Mouse (Mus musculus) right cerebral cortex, postnatal 36 days (tissue): Measurements from ENCODE around the gene Cul4a.

ENCODE experiments used
- DNase-seq, 2 experiments: peaks; one replicate each; pipeline ENCODE4 v3.0.0; 2022; ENCODE audit warnings: low spot score in 2 of 2, mixed read lengths in 1 of 2

Gene Cul4a

DNA sequence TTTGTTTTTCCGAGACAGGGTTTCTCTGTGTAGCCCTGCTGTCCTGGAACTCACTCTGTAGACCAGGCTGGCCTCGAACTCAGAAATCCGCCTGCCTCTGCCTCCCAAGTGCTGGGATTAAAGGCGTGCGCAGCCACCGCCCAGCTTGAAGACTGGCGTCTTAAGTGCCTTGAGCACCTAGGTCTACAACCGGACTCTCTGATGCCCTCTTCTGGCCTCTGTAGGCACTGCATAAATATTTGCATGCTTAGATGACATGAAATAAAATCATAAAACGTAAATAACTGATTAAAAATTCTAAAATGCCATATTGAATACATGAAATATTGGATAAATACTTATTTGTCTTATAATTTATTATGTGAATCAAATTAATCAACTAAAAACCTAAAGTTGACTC, 26.8 kb downstream of the Cul4a start:
- DNase-seq: peak in 1 of 2 experiments; percentile 22

DNA sequence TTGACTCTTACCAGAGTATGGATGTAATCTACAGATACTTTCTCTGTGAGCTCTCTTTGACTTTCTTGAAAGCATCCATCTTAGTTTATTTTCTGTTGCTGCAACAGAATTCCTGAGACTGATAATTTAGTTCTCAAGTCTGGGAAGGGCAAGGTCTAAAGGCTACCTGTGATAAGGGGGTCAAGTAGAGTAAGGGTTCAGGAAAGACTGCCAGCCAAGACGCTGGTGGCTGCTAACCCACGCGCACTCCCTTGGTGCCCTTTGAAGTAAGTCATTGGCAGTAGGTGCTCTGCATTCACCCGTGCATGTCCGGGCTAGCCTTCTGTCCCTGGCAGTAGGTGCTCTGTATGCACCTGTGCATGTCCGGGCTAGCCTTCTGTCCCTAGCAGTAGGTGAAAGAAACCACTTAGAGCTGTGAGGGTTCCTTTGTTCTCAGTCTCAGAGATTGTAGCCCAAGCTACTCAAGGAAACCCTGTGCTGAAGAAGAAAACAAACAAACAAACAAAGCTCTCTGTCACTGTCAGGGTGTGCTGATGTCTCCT, 34.3 kb downstream of the Cul4a start:
- DNase-seq: no peak

DNA sequence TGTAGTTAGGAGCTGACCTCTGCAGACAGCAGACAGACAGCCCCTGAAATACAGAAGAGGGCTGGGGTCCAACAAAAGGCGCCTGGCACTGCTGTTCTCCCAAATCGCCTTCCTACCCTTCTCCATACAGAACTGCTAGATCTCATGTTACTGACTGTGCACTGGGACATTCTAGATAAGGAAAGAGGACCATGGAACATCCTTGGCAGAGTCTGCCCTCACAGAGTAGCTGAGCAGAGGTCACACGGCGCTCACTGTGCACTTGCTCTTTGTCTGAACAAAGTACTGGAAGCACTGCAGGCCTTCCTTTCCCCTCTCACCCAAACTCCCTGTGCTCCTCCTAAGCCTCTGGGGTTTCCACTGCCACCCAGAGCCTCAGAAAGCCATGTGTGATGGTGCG, 36.3 kb downstream of the Cul4a start:
- DNase-seq: no peak

DNA sequence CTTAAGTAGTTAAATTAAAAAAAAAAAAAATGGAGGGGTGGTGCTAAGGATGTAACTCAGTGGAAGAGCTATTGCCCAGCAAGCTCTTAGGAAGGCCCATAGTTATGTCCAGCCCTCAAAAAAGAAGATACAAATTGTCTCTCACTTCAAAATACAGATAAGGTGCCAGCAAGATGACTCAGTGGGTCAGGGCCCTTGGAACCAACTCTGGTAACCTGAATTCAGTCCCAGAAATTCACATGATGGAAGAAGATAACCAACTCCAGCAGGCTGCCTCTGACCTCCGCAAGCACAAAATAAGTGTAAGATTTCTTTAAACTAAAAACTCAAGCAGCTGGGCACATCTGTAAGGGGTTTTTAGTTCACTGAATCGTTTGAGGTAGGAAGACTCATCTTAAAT, 43.1 kb downstream of the Cul4a start:
- DNase-seq: no peak

DNA sequence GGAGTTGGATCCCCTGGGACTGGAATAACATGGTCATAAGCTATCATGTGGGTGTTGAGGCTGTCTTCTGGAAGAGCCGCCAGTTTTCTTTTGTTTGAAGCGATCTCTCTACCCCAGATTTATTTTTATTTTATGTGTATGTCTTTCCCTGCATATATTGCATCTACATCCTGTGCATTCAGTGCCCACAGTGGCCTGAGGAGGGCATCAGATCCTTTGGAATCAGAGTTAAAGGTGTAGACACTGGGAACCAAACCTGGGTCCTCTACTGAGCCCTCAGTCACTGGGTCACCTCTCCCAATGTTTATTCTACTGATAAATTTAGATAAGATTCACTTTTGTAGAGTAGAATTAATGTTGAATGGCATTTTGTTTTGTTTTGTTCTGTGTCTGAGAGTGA, 43.9 kb downstream of the Cul4a start:
- DNase-seq: no peak

DNA sequence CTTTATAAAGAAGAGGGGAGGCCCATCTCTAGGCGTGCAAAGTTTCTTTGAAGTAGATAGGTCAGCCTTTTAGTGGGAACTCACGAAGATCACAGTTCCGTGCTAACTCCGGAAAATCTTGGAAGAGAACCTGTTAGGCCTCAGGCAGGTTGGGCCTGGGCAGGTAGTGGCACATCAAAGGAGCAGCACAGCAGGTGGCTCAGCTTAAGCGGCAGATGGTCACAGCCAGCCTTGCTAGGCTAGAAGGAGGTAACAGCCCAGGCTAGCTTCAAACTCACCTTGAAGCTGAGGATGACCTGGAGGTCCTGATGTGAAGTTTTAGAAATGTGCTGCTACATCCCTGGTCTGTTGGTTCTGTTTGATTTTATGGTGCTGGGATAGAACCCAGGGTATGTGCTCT, 44.4 kb downstream of the Cul4a start:
- DNase-seq: no peak

DNA sequence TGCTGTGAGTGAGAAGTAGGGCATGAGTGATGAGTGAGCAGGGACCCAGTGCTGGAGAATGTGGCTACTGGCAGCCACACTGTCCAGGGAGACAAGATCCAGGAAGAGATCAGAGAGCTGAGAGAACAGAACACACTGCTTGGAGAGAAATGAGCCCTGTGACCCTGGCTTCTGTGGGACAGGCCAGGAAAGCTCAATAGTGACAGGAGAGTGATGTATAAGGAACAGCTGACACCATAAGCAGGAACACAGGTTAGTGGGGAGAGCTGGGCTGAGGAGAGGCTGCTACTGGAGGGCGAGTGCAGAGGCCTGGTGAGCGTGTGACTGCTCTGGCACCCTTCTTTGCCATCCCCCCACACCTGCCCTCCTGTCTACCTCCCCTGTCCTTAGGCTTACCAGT, 45.5 kb downstream of the Cul4a start:
- DNase-seq: no peak

DNA sequence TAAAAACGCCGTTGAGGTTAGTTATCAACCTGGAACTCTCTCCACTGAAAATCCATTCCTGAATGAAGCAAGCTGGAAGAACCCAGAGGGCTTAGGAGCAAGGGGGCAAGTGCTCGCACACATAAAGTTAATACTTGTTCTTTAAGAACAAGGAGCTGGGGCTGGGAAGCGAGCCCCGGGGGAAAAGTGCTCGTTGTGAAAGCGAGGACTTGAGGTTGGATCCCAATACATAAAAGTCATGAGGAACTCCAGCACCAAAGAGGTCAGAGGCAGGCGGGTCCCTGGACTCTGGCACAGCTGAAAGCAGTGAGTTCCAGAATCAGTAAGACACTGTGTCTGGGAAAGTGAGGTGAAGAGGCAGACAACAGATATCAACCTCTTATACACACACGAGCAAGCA, 48.7 kb downstream of the Cul4a start:
- no peak for DNase-seq

DNA sequence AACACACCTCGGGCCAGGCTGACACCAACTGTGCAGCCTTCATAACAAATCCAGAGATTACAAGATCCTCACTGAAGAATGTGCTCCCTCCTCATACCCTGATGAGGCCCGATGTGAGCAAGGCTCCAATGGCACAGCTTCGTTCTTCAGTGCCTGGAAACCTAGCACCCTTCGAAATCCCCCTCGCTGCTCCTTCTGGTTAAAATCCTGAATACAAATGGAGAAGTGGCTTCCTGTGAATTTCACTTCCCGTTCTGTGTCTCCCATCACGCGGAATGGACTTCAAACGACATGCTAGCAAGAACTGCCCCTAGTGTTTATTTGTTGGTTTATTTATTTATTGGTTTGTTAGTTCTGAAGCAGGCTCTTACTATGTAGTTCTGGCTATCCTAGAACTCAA, 49.9 kb downstream of the Cul4a start:
- no peak for DNase-seq

DNA sequence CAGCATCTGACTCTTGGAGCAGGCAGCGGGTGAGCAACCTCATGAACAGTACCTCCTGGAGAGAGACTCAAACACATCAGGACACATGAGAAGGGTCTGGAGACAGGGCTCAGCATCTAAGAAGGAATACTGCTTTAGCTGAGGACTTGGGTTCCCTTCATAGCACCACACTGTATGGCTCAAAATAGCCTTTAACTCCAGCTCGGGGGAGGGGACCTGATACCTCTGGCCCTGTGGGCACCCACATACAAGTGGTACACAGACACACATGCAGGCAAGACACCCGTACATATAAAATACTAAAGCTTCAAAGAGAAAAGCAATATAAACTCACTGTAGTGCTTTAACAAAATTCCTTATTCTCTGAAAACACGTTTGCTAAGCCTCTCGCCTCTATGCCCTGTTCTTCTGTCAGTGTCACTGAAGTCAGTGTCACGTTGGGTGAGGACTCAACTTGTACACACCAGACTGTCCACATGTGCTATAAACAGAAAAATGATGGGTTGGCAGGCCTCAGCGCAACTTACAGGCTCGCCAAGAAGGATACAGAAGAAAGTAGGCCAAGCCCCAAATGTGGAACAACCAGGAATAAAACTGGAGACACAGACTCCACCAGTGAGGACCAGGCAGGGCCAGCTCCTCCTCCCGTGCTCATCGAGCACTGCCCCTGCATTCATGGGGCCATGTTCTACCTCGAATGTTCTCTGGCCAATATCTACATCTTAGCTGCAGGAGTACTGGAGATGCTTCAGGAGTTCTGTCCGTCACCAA, 51.1 kb downstream of the Cul4a start:
- peak in 1 of 2 experiments; percentile 72 for DNase-seq

DNA sequence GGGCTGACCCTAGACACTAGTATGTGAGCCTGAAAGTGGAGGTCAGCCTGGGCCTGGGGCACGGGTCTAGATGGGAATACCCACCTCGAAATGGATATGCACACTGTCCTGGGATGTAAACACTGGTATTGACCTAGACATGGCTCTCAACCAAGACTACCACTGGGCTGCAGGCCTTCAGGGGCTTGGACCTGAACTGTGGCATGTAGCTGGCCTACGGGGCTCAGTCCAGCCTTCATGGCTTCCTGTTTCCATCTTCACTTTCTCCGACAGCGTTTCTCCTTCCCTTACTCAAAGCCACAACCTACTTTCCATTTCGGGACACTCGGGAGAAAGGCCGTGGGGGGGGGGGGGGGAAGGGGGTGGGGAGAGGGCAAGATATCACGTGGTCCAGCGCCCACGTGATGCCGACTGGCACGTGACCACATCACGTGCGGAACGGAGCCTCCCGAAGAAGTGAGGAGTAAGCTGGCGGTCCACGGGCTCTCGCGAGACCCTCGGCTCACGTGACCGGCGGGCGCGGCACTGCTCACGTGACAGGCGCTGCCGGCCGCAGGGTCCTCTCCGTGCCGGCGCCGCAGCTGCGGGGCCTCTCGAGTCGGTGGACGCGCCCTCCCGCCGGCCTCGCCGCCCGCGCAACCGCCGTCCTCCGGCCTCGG, 53.4 kb downstream of the Cul4a start, which contains the start of gene Lamp1:
Gene Lamp1, plus strand, starts transcription at position 444 of the 659 bp plus-strand sequence.
- DNase-seq: peak; percentile 98 to 99

DNA sequence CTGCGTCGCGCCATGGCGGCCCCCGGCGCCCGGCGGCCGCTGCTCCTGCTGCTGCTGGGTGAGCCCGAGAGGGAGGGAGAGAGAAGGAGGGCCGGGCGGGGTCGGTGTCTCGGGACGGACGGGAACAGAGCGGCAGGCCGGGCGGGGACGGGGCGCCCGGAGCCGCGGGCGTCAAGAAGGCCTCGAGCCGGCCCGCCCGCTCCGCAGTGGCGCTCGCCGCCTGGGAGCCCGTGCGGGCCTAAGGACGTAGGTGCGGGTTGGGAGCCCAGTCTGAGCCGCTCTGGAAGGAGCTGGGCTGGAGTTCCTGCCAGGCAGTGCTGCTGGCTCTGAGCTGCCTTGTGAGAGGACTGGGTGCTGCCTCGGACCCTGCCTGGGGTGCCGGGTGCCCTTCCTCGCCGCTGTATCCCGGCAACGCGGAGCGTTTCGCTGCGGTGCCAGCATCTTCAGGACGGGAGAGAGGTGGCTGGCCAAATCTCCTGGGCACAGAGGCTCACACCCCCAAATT, 54.0 kb downstream of the Cul4a start:
- DNase-seq: no peak

DNA sequence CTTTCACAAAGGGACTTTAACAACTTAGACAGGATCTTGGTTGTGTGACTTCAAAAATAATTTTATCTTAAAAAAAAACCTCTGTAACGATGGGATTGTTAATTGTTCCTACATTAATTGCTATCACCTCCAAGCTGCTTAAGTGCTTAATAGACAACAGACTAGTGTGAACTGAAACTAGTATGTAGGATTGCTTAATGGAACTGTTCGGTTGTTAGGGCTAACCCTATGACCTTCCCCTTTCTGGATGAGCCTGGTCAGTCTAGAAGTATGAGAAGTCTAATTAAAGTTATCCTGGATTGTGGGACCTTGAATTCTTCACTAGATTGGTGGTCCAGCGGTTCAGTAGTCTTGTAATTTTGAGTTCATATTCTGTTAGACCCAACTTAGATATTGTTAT, 55.3 kb downstream of the Cul4a start:
- no peak for DNase-seq

DNA sequence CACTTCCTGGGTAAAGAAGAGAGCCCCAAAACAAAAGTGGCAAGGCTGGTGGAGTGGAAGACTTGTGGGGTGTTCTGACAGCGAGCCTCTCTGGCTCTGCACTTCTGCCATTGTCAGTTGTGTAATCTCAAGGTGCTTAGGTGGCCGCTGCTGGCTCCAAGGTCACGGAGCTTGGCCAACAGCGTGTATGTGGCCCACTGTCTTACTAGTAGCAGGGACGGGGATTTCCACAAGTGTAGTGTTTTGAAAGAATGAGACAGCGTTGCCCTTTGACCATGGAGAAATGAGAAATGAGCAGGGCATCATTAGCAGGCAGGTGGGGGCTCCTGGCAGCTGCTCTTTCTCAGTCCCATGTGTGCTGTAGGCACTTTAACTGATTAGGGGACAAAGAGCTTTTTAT, 56.7 kb downstream of the Cul4a start:
- no peak for DNase-seq

DNA sequence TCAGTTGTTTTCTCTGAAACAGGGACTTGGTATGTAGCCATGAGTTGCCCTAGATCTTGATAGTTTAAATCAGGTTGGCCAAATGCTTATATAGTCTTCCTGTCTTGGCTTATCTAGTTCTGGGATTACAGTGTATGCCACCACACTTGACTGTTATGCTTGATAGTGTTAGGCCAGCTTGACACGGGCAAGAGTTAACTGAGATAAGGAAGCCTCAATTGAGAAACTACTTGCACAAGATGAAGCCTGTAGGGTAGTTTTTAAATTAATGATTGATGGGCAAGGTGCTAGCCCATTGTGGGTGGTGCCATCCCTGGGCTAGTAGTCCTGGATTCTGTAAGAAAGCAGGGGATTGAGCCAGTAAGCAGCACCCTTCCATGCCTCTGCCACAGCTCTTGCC, 58.1 kb downstream of the Cul4a start:
- DNase-seq: no peak

DNA sequence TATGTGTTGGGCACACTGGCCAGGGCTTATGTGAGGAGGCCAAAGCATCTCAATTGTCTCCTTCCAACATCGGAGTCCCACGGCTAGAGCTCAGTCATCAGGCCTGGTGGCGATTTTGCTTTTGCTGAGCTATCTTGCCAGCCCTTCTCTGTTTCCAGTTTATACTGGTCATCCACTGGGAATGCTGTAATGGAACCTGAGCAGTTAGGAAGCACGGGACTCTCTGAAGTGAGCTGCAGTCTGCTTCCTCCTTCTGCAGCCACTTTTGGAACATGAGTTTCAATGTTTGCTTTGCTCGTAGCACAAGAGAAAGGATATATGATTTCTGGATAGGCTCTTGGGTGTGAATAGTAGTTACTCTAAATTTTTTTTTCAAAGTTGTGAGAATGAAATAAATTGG, 58.9 kb downstream of the Cul4a start:
- no peak for DNase-seq

DNA sequence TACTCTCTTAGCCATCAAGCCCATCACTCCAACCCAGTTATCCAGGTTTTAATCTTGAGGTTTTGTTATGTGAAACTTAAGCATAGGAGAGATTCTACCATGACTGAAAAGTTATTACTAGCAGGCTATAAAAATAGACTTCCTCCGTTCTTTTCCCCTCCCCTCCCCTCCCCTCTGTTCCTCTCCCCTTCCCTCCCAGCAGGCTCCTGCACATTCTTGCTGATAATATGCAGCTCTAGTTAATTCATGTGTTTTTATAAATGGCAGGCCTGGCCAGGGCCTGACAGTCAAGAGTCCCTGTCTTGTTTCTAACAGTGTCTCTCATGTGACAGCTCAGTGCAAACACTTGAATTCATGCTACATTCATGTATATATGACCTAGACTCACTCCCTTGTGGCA, 65.1 kb downstream of the Cul4a start:
- DNase-seq: no peak

DNA sequence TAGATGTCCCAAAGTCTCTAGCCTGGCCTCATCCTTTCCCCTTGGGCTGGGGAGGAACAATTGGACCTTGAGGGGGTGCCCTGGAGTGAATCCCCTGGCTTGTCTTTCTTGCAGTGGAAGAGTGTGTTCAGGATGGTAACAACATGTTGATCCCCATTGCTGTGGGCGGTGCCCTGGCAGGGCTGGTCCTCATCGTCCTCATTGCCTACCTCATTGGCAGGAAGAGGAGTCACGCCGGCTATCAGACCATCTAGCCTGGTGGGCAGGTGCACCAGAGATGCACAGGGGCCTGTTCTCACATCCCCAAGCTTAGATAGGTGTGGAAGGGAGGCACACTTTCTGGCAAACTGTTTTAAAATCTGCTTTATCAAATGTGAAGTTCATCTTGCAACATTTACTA, 68.9 kb downstream of the Cul4a start:
- no peak for DNase-seq

DNA sequence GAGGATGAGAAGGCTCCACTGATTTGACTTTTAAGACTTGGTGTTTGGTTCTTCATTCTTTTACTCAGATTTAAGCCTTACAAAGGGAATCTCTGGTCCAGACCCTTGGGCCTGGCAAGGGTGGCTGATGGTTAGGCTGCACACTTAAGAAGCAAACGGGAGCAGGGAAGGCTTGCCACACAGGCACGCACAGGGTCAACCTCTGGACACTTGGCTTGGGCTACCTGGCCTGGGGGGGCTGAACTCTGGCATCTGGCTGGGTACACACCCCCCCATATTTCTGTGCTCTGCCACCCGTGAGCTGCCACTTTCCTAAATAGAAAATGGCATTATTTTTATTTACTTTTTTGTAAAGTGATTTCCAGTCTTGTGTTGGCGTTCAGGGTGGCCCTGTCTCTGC, 69.4 kb downstream of the Cul4a start:
- no peak for DNase-seq

DNA sequence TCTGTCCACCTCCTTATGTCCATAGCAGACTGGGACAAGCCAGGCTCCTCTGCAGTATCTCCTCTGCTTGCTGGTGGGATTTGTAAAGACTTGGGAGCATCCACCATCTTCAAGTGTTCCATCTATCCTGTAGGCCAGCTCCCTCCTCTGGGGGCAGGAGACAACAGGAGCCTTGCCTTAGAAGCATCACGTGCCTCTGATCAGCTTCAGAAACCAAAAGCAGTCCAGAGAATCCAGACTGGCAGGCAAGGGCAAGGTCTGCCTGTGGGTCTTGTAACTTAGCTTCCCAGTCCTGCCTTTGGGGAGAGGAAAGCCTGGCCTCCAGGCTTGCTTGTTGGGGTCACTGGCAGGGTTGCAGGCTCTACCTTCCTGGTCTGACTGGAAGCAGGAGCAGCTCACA, 70.2 kb downstream of the Cul4a start:
- DNase-seq: no peak

DNA sequence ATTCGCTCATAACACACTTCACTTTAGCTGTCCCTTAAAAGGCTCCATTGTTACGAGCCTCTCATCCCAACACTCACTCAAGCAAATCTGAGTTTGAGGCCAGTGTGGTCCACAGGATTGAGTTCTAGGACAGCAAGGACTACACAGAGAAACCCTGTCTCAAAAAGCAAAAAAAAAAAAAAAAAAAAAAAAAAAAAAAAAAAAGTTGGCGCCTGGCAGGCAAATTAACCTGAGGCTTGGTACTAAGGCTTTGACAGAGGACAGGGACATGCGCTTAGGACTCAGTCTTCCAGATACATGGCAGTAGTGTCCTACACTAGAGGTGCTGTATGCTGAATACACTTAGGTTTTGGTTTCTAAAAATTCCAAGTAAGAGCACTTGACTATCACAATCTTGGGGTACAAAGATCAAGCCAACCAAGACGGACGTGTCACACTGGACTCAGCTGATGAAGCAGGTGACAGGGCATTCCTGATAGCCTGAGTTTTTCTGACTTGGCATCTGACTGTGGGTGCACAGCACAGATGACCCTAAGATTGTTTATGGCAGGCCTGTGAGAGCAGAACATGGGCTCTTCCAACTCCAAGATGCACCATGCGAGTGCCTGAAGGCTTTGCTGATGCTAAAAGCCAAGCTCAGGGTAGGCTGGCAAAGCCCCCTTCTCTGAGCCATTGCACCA, 71.9 kb downstream of the Cul4a start:
- DNase-seq: no peak

DNA sequence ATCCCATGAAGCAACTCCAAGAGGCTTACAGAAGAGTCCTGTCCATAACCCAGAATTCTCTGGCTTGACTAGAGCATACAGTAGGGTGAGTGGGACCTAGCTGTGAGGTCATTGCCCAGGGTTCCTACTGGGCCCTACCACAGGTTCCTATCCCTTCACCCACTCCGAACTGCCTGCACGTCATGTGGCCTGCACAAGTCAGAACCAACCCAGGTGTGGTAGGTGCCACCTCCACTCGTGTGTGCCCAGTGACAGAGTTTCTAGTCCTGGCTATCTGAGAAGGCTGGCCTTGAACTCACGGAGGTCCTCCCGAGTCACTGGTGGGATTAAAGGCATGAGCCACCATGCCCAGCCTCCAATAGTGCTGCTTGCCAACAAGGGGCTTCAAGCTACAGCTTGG, 72.7 kb downstream of the Cul4a start:
- DNase-seq: no peak

DNA sequence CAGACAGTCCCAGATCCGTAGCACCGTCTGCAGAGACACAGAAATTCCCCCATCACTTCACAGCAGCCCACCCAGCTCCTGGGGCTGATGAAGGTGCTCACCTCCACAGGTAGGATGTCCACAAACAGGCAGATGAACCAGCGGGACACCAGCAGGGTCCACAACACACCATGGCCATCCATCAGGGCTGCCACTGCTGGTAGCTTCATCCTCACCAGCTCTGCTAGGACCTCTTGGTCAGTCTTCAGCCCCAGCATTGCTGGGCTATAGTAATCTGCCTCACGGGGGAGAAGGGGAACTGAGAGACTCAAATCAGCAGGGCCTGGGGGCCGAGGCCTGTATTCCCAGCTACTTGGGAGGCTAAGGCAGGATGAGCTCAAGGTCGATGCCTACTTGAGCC, 74.1 kb downstream of the Cul4a start:
- DNase-seq: no peak
